25 mouse cellular contexts compared by ENCODE assay signal in the genomic region with DNA sequence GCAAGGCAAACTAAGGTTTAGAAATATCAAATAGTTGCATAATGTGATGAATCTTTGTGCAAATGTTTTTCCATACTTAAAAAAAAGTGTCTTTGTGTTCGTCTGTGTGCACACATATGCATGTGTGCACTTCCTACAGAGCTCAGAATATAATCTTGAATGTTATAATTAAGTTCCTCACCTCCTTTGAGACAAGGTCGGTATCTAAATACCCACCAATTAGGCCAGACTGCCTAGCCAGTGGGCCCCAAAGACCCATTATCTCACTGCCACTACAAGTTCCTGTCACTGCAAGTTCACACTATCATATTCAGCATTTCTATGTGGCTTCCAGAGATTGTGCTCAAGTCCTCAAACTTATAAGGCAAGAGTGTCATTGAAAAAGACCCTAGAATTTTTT.
"Had no signal": no experiment of that assay in that cellular context is flagged by ENCODE, and none has a peak within 500 bp of the region (broad histone marks: within the 10 kb centered on the region; RNA-seq: fewer than 3 reads in every experiment).

No protein-coding gene starts in this region.

- DNase-seq: gastrocnemius, postnatal 25 days; heart, adult 18-20 months; heart, postnatal 10 days; heart, postnatal 4 days; kidney, adult 18-20 months; kidney, adult 8-10 months; kidney, postnatal 10 days; kidney, postnatal 25 days; kidney, postnatal 4 days; layer of hippocampus, postnatal 36 days; left cerebral cortex, postnatal 4 days; liver, embryonic 13.5 days had no signal

- H3K4me1 ChIP-seq: heart, embryonic 10.5 days; heart, embryonic 12.5 days; hindbrain, embryonic 10.5 days; hindbrain, embryonic 12.5 days; intestine, embryonic 15.5 days; limb, embryonic 13.5 days; limb, embryonic 15.5 days; liver, embryonic 13.5 days; liver, embryonic 15.5 days had no signal

- H3K36me3 ChIP-seq: heart, embryonic 10.5 days; heart, embryonic 12.5 days; hindbrain, embryonic 10.5 days; hindbrain, embryonic 12.5 days; intestine, embryonic 15.5 days; limb, embryonic 15.5 days; liver, embryonic 13.5 days; liver, embryonic 15.5 days had no signal

- ATAC-seq: hindbrain, embryonic 16.5 days; inflammation-experienced regulatory T-cells, adult 6 months; intestine, embryonic 15.5 days; intestine, postnatal 0 days had no signal

- H3K4me3 ChIP-seq: heart, embryonic 10.5 days; heart, embryonic 12.5 days; hindbrain, embryonic 10.5 days; hindbrain, embryonic 12.5 days; intestine, embryonic 15.5 days; layer of hippocampus, adult 2 months; limb, embryonic 13.5 days; limb, embryonic 15.5 days; liver, embryonic 13.5 days; liver, embryonic 15.5 days had no signal

- H3K9ac ChIP-seq: heart, embryonic 12.5 days; hindbrain, embryonic 12.5 days; hindbrain, embryonic 14.5 days; intestine, embryonic 15.5 days; limb, embryonic 13.5 days; limb, embryonic 15.5 days; liver, embryonic 13.5 days; liver, embryonic 15.5 days had no signal

- H3K9me3 ChIP-seq: heart, embryonic 10.5 days; heart, embryonic 12.5 days; hindbrain, embryonic 10.5 days; hindbrain, embryonic 12.5 days; intestine, embryonic 15.5 days; limb, embryonic 13.5 days; limb, embryonic 15.5 days; liver, embryonic 13.5 days; liver, embryonic 15.5 days had no signal

- H3K27ac ChIP-seq: heart, embryonic 10.5 days; hindbrain, embryonic 10.5 days; hindbrain, embryonic 12.5 days; hindbrain, embryonic 14.5 days; intestine, embryonic 15.5 days; layer of hippocampus, adult 2 months; limb, embryonic 13.5 days; limb, embryonic 15.5 days; liver, embryonic 13.5 days; liver, embryonic 15.5 days had no signal

- H3K27me3 ChIP-seq: heart, embryonic 12.5 days; hindbrain, embryonic 12.5 days; intestine, embryonic 15.5 days; limb, embryonic 13.5 days; limb, embryonic 15.5 days; liver, embryonic 13.5 days; liver, embryonic 15.5 days had no signal

- H3K4me2 ChIP-seq: heart, embryonic 12.5 days; hindbrain, embryonic 12.5 days; hindbrain, embryonic 14.5 days; intestine, embryonic 15.5 days; limb, embryonic 13.5 days; limb, embryonic 15.5 days; liver, embryonic 13.5 days; liver, embryonic 15.5 days had no signal
